Mouse (Mus musculus): Measurements from ENCODE around the gene Ltc4s. TPM values are rescaled to one million over a fixed set of nuclear protein-coding genes. Genes with fewer than 3 reads are reported as not detected.

The Ltc4s gene
- polyA plus RNA-seq, 2 experiments from 2014 or later: not detected

- no peak for ATAC-seq
Observed at GRCm38 (mm10) chr11:50198219-50198846, 40.1 kb downstream of the Ltc4s start.

- no peak for ATAC-seq
Observed at GRCm38 (mm10) chr11:50197500-50197899, 40.9 kb downstream of the Ltc4s start.

GRCm38 (mm10) chr11:50194793-50195192, 43.6 kb downstream of the Ltc4s start:
- no peak for ATAC-seq

GRCm38 (mm10) chr11:50194070-50194469, 44.3 kb downstream of the Ltc4s start:
- no peak for ATAC-seq

GRCm38 (mm10) chr11:50192278-50192677, 46.1 kb downstream of the Ltc4s start:
- no peak for ATAC-seq

GRCm38 (mm10) chr11:50190362-50190761, 48.1 kb downstream of the Ltc4s start:
- no peak for ATAC-seq

- no peak for ATAC-seq
Observed at GRCm38 (mm10) chr11:50188682-50189081, 49.7 kb downstream of the Ltc4s start.

Other genes with a start within 250 kb of the Ltc4s start
- gene Rnf130, start 213.3 kb downstream of the Ltc4s start, polyA plus RNA-seq (2017; shearing (Covaris generic)): 1 to 10 TPM; 2.5 to 5.7 TPM
- 10 to 100 TPM; 23.4 to 30.0 TPM for gene Tbc1d9b, start 107.2 kb downstream of the Ltc4s start, polyA plus RNA-seq (2017; shearing (Covaris generic))
- 10 to 100 TPM in 1 of 2 experiments, 1 to 10 TPM in 1; 7.9 to 11.7 TPM for gene Mrnip, start 64.2 kb downstream of the Ltc4s start, polyA plus RNA-seq (2017; shearing (Covaris generic))
- gene Sqstm1, start 27.8 kb downstream of the Ltc4s start, polyA plus RNA-seq (2017; shearing (Covaris generic)): 10 to 100 TPM; 74.8 to 88.4 TPM
- 1 to 10 TPM; 1.1 to 1.7 TPM for gene Mgat4b, start 27.7 kb downstream of the Ltc4s start, polyA plus RNA-seq (2017; shearing (Covaris generic))
- 1 to 10 TPM; 3.9 to 6.4 TPM for gene Maml1, start 53.7 kb upstream of the Ltc4s start, polyA plus RNA-seq (2017; shearing (Covaris generic))
- 100 to 1,000 TPM; 182 to 206 TPM for gene Canx, start 87.1 kb upstream of the Ltc4s start, polyA plus RNA-seq (2017; shearing (Covaris generic))
- gene Cby3, start 115.8 kb upstream of the Ltc4s start, polyA plus RNA-seq (2017; shearing (Covaris generic)): not detected
- gene Hnrnph1, start 138.4 kb upstream of the Ltc4s start, polyA plus RNA-seq (2017; shearing (Covaris generic)): 100 to 1,000 TPM; 195 to 207 TPM
- 10 to 100 TPM; 11.9 to 15.4 TPM for gene Rufy1, start 192.5 kb upstream of the Ltc4s start, polyA plus RNA-seq (2017; shearing (Covaris generic))

Measured in CD4-positive, CD25-positive, alpha-beta regulatory T cell, adult 4 months (primary cell).